Mouse (Mus musculus) heart, adult 2 months (tissue): ENCODE results near the gene Gm17364.

Source experiments
- CTCF ChIP-seq: fragments of 200-600 bp; IDR thresholded peaks from 2 replicates; pipeline ENCODE4 v1.8.1; 2022; ENCODE audit warnings: antibody characterized with exemption, mild to moderate bottlenecking, moderate library complexity
- POLR2A ChIP-seq: fragments of 200-500 bp; IDR thresholded peaks from 2 replicates; pipeline ENCODE4 v1.6.1; 2011; ENCODE audit warnings: mild to moderate bottlenecking, low read depth, low read length, control low read depth; ENCODE audit not compliant: insufficient read depth

DNA sequence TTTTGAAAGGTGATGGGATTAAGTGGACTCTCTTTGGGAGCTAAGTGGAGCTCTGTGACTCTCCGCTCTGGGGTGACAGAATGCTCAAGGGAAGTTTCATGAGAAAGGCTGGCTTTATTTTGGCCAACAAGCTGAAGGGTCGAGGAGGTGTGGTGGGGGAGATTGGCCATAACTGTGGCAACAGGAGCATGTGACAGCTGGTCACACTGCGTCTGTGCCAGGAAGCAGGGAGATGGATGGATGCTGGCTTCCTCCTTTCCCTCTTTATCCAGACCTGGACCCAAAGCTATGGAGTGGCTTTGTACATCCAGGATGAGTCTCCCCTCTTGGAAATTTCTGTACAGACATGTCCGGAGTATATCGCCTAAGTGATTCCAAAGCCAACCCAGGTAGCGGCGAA is 40.5 kb downstream of the Gm17364 start:
- TF ChIP-seq POLR2A (no peak), CTCF (no peak)
